Mouse (Mus musculus) cerebral cortex, adult 2 months (tissue): Measurements from ENCODE around the gene Zc3h14.

Experiments
- WGBS: fragments of 180-500 bp; shearing (Covaris S2); methylation state at CpG from one replicate; pipeline ENCODE4 v1.1.7; 2018; 5-methylcytosine and 5-hydroxymethylcytosine counted together

Gene Zc3h14

GRCm38 (mm10) chr12:98746746-98747379 lies at the start of gene Zc3h14:
Gene Zc3h14 (plus strand): TSS chr12:98746964.
- WGBS: under 1% methylated on average over 87 of the region's 87 CpGs

- WGBS: 63% methylated on average over 5 of the region's 5 CpGs
These were observed 49.6 kb upstream of the Zc3h14 start for GRCm38 (mm10) chr12:98697202-98697601.

- WGBS: 89% methylated on average over 9 of the region's 9 CpGs
These were observed 45.2 kb upstream of the Zc3h14 start for GRCm38 (mm10) chr12:98701564-98701963.

- WGBS: 49% methylated on average over 2 of the region's 2 CpGs
These were observed 43.2 kb upstream of the Zc3h14 start for GRCm38 (mm10) chr12:98703554-98703953.

GRCm38 (mm10) chr12:98703961-98704360 lies 42.8 kb upstream of the Zc3h14 start:
- WGBS: 67% methylated on average over 10 of the region's 10 CpGs

GRCm38 (mm10) chr12:98712819-98713218 lies 33.9 kb upstream of the Zc3h14 start:
- 84% methylated on average over 6 of the region's 6 CpGs for WGBS

- WGBS: 87% methylated on average over 7 of the region's 7 CpGs
These were observed 33.1 kb upstream of the Zc3h14 start for GRCm38 (mm10) chr12:98713621-98714103.

- WGBS: 68% methylated on average over 11 of the region's 11 CpGs
These were observed 32.0 kb upstream of the Zc3h14 start for GRCm38 (mm10) chr12:98714757-98715156.

GRCm38 (mm10) chr12:98716142-98716541 lies 30.6 kb upstream of the Zc3h14 start:
- WGBS: 95% methylated on average over 2 of the region's 2 CpGs

GRCm38 (mm10) chr12:98720628-98721027 lies 26.1 kb upstream of the Zc3h14 start:
- WGBS: 37% methylated on average over 3 of the region's 3 CpGs

GRCm38 (mm10) chr12:98721030-98721429 lies 25.7 kb upstream of the Zc3h14 start:
- 60% methylated on average over 3 of the region's 3 CpGs for WGBS

- WGBS: 95% methylated on average over 7 of the region's 7 CpGs
These were observed 22.5 kb upstream of the Zc3h14 start for GRCm38 (mm10) chr12:98724224-98724623.

- WGBS: 77% methylated on average over 5 of the region's 5 CpGs
These were observed 21.8 kb upstream of the Zc3h14 start for GRCm38 (mm10) chr12:98724976-98725375.

- WGBS: 87% methylated on average over 7 of the region's 7 CpGs
These were observed 20.7 kb upstream of the Zc3h14 start for GRCm38 (mm10) chr12:98726078-98726477.

- 62% methylated on average over 7 of the region's 7 CpGs for WGBS
These were observed 19.6 kb upstream of the Zc3h14 start for GRCm38 (mm10) chr12:98727186-98727585.

GRCm38 (mm10) chr12:98730682-98731081 lies 16.1 kb upstream of the Zc3h14 start:
- WGBS: 90% methylated on average over 11 of the region's 11 CpGs

- WGBS: 62% methylated on average over 3 of the region's 3 CpGs
These were observed 13.6 kb upstream of the Zc3h14 start for GRCm38 (mm10) chr12:98733165-98733564.

GRCm38 (mm10) chr12:98733776-98734175 lies 13.0 kb upstream of the Zc3h14 start:
- WGBS: 9% methylated on average over 12 of the region's 12 CpGs

GRCm38 (mm10) chr12:98734246-98734879 lies 12.4 kb upstream of the Zc3h14 start:
- under 1% methylated on average over 30 of the region's 30 CpGs for WGBS

GRCm38 (mm10) chr12:98734880-98735801 lies 11.6 kb upstream of the Zc3h14 start:
- 10% methylated on average over 22 of the region's 22 CpGs for WGBS

- WGBS: under 1% methylated on average over 75 of the region's 75 CpGs
These were observed 9.6 kb upstream of the Zc3h14 start, which contains the start of gene Ptpn21 for GRCm38 (mm10) chr12:98736951-98737800. Gene Ptpn21 (minus strand): TSS chr12:98737405.
